In the genomic region with DNA sequence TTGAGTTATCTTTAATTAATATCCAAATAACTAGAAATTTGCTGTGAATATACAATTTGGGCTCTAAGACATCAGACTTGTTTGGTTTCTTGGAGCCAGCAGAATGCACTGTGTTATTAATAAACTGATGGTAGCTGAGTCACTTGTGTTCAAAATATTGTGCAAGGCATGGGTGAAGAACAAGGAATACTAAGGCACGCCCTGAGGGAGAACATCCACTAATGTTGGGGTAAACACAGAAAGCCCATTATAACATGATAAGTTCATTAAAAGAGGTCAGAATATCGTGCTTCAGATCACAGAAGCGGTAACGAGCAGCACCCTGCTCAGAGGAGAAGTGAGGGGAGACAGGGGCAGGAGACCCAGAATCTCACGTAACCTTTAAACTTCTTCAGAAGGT, we compare ENCODE assay signal across 22 mouse cellular contexts. TPM values are rescaled to one million over a fixed set of nuclear protein-coding genes. Genes with fewer than 3 reads are reported as not detected.
A peak's percentile ranks its signal among the peaks of the same experiment; 100 is the strongest.
DNase-seq lines count a peak whose midpoint lies in the region; ATAC-seq lines count a peak whose summit lies in the region.
"Had no signal": no experiment of that assay in that cellular context is flagged by ENCODE, and none has a peak within 500 bp of the region (broad histone marks: within the 10 kb centered on the region; RNA-seq: fewer than 3 reads in every experiment).

No protein-coding gene starts in this region.

- no peak overlapping the region for H3K4me3 ChIP-seq in kidney, embryonic 15.5 days (replicated peaks)
- peak overlapping the region; percentile 5; the same call in 1 of the 2 replicates for H3K4me3 ChIP-seq in embryonic facial prominence, embryonic 15.5 days (replicated peaks)
- no peak overlapping the region for H3K4me3 ChIP-seq in stomach, embryonic 14.5 days (ENCODE audit: low read depth, low read length)
- H3K4me3 ChIP-seq in midbrain, embryonic 15.5 days, result no peak overlapping the region
- H3K4me3 ChIP-seq: hindbrain, embryonic 13.5 days; limb, embryonic 12.5 days; midbrain, embryonic 10.5 days had no signal

- WGBS in kidney, embryonic 15.5 days, result 80% methylated on average over 5 of the region's 5 CpGs
- 63% methylated on average over 5 of the region's 5 CpGs for WGBS in embryonic facial prominence, embryonic 15.5 days
- 82% methylated on average over 5 of the region's 5 CpGs for WGBS in stomach, embryonic 14.5 days
- WGBS in midbrain, embryonic 15.5 days, result 88% methylated on average over 5 of the region's 5 CpGs

- H3K27me3 ChIP-seq in kidney, embryonic 15.5 days, result no peaks in the 10 kb centered on the region
- H3K27me3 ChIP-seq in embryonic facial prominence, embryonic 15.5 days, result no peaks in the 10 kb centered on the region
- H3K27me3 ChIP-seq in stomach, embryonic 14.5 days (ENCODE audit: control insufficient read depth, insufficient read depth, low read length), result no peaks in the 10 kb centered on the region
- H3K27me3 ChIP-seq in midbrain, embryonic 15.5 days (replicated peaks), result no peaks in the 10 kb centered on the region
- H3K27me3 ChIP-seq: hindbrain, embryonic 13.5 days; limb, embryonic 12.5 days; Patski had no signal

- H3K9me3 ChIP-seq in kidney, embryonic 15.5 days (replicated peaks), result no peaks in the 10 kb centered on the region
- H3K9me3 ChIP-seq in embryonic facial prominence, embryonic 15.5 days (replicated peaks), result no peaks in the 10 kb centered on the region
- no peaks in the 10 kb centered on the region for H3K9me3 ChIP-seq in stomach, embryonic 14.5 days (ENCODE audit: control insufficient read depth, low read depth, low read length)
- H3K9me3 ChIP-seq in midbrain, embryonic 15.5 days, result no peaks in the 10 kb centered on the region
- H3K9me3 ChIP-seq: hindbrain, embryonic 13.5 days; limb, embryonic 12.5 days; midbrain, embryonic 10.5 days had no signal

- no peak overlapping the region for H3K27ac ChIP-seq in kidney, embryonic 15.5 days
- H3K27ac ChIP-seq in embryonic facial prominence, embryonic 15.5 days (replicated peaks), result no peak overlapping the region; the same call in 1 of the 2 replicates
- no peak overlapping the region for H3K27ac ChIP-seq in stomach, embryonic 14.5 days (ENCODE audit: low read length)
- H3K27ac ChIP-seq in midbrain, embryonic 15.5 days, result no peak overlapping the region
- H3K27ac ChIP-seq: hindbrain, embryonic 13.5 days; limb, embryonic 12.5 days; midbrain, embryonic 10.5 days had no signal

- H3K4me2 ChIP-seq in kidney, embryonic 15.5 days, result 0 out of 2 replicates have a peak overlapping the region, but pooled peaks have one; percentile 12
- H3K4me2 ChIP-seq in embryonic facial prominence, embryonic 15.5 days (replicated peaks), result peak overlapping the region; percentile 18
- H3K4me2 ChIP-seq in stomach, embryonic 14.5 days (replicated peaks; ENCODE audit: low read depth, low read length), result peak overlapping the region; percentile 32
- no peak overlapping the region for H3K4me2 ChIP-seq in midbrain, embryonic 15.5 days
- H3K4me2 ChIP-seq: hindbrain, embryonic 13.5 days; limb, embryonic 12.5 days had no signal

- peak; percentile 92 for DNase-seq in heart, adult 11 months
- no peak for DNase-seq in heart, postnatal 10 days
- no peak for DNase-seq in kidney, adult 11 months
- DNase-seq: adrenal gland, postnatal 36 days; cerebellum, adult 8-10 months; kidney, adult 8-10 months; kidney, postnatal 36 days; layer of hippocampus, adult 9-11 months; liver, postnatal 0 days; lung, postnatal 14 days; right cerebral cortex, postnatal 14 days; thymus, adult 18-20 months had no signal

- H3K4me1 ChIP-seq in kidney, embryonic 15.5 days, result peaks cover 16% of the 10 kb centered on the region
- peaks cover 15% of the 10 kb centered on the region for H3K4me1 ChIP-seq in embryonic facial prominence, embryonic 15.5 days
- H3K4me1 ChIP-seq in stomach, embryonic 14.5 days (ENCODE audit: control insufficient read depth, insufficient read depth, low read length), result peaks cover 10% of the 10 kb centered on the region; the same call in 1 of the 2 replicates
- H3K4me1 ChIP-seq in midbrain, embryonic 15.5 days, result peaks cover 9% of the 10 kb centered on the region

- no peak overlapping the region for H3K9ac ChIP-seq in kidney, embryonic 15.5 days
- H3K9ac ChIP-seq in embryonic facial prominence, embryonic 15.5 days, result no peak overlapping the region
- no peak overlapping the region for H3K9ac ChIP-seq in stomach, embryonic 14.5 days (replicated peaks; ENCODE audit: low read depth, low read length)
- H3K9ac ChIP-seq in midbrain, embryonic 15.5 days, result no peak overlapping the region
- H3K9ac ChIP-seq: hindbrain, embryonic 13.5 days; limb, embryonic 12.5 days; liver, postnatal 0 days had no signal

- ATAC-seq in kidney, embryonic 15.5 days (replicated peaks; ENCODE audit: low FRiP score), result no peak
- no peak for ATAC-seq in embryonic facial prominence, embryonic 15.5 days (ENCODE audit: insufficient number of reproducible peaks, low FRiP score, low TSS enrichment, low read depth)
- ATAC-seq in stomach, embryonic 14.5 days (ENCODE audit: insufficient number of reproducible peaks, insufficient read depth, low FRiP score, low read depth), result no peak
- no peak for ATAC-seq in megakaryocyte-erythroid progenitor cell, adult 5-6 weeks (replicated peaks; ENCODE audit: low FRiP score, low TSS enrichment, poor library complexity, severe bottlenecking)
- ATAC-seq in midbrain, embryonic 15.5 days (replicated peaks), result no peak
- ATAC-seq: activated CD4-positive, CD25-positive, alpha-beta regulatory T cell, adult 4 months; liver, postnatal 0 days; Patski had no signal

- intact Hi-C loops in heart, postnatal 10 days (cut with DNase I), result loop anchor here (5.0 kb wide), 1 partner anchor 85 kb away; the partner anchor contains the start of gene Lum

- no peaks in the 10 kb centered on the region for H3K36me3 ChIP-seq in kidney, embryonic 15.5 days
- H3K36me3 ChIP-seq in embryonic facial prominence, embryonic 15.5 days, result 0 out of 2 replicates have a peak, but pooled peaks cover 3% of the 10 kb centered on the region
- H3K36me3 ChIP-seq in stomach, embryonic 14.5 days (ENCODE audit: control insufficient read depth, insufficient read depth, low read length), result no peaks in the 10 kb centered on the region
- no peaks in the 10 kb centered on the region for H3K36me3 ChIP-seq in midbrain, embryonic 15.5 days (replicated peaks)
- H3K36me3 ChIP-seq: hindbrain, embryonic 13.5 days; limb, embryonic 12.5 days; midbrain, embryonic 10.5 days had no signal

RNA-seq across cellular contexts. Expression of gene Dcn, which starts 2.7 kb away (rescaled TPM):
- total RNA-seq in heart, postnatal 10 days (2021), result 100 to 1,000 TPM; 496 to 539 TPM
- polyA plus RNA-seq in kidney, embryonic 15.5 days (2015; fragmentation: Nextera tagmentation; extraction: Ambion mirVana), result 205 and 303 TPM in 2 replicates
- 765 and 776 TPM in 2 replicates for polyA plus RNA-seq in embryonic facial prominence, embryonic 15.5 days (2015; fragmentation: Nextera tagmentation; extraction: Ambion mirVana)
- 715 and 742 TPM in 2 replicates for polyA plus RNA-seq in stomach, embryonic 14.5 days (2014; fragmentation: Nextera tagmentation; extraction: Ambion mirVana)
- total RNA-seq in megakaryocyte-erythroid progenitor cell, adult 5-6 weeks (2014; fragmentation: Nextera tagmentation), result not detected in 2 replicates
- not detected in 2 replicates for total RNA-seq in megakaryocyte-erythroid progenitor cell, adult 5-6 weeks (2017)
- 62.4 and 74.8 TPM in 2 replicates for polyA plus RNA-seq in midbrain, embryonic 15.5 days (2015; fragmentation: Nextera tagmentation; extraction: Ambion mirVana)
- polyA plus RNA-seq: activated CD4-positive, CD25-positive, alpha-beta regulatory T cell, adult 4 months had no signal
